Mouse (Mus musculus) E14TG2a.4 (cell line): ENCODE measurements around the gene Syne1.

Experiments used
- CTCF ChIP-seq: conservative IDR thresholded peaks from 2 replicates; pipeline ENCODE4 v1.5.1; 2014; ENCODE audit warnings: low read length
- POU5F1 ChIP-seq: IDR thresholded peaks from 2 replicates; pipeline ENCODE4 v1.6.1; 2014; ENCODE audit warnings: low read length, borderline replicate concordance

DNA sequence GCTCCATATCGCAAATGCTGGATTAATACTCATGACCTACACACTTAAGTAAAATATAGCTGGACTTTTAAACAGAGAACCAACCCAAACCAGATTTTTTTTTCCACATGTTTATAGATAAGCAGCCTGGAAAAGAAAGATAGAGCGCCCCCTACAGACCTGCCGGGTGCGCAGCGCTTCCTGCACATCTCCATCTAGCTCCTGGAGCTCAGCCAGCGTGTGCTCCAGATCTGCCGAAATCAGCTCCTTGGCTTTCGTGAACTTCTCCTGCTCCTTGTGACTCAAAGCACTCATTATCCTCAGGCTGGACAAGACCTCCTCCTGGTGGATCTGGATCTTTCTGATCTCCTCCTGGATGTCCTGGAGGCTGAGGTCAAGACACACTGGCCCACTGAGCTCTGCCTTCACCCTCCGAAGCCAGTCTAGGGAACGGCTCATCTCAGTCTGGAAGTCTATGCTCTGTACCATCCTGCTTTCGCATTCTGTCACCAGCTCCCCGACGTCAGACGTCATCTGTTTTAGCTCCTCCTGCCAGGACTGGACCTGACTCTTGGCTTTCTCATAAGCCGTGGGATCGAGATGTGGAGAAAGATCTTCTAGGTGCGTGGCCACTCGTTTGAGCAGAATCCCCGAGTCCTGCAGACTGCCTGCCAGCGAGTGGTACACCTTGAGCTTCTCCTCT lies 323.7 kb downstream of the Syne1 start:
- peak; percentile 78 for TF ChIP-seq CTCF
- TF ChIP-seq POU5F1, result no peak
